Mouse (Mus musculus): ENCODE measurements around the gene Myo10. TPM values are rescaled to one million over a fixed set of nuclear protein-coding genes. Genes with fewer than 3 reads are reported as not detected.

Gene Myo10
- polyA plus RNA-seq, 1 experiment, result 26.1 TPM

DNA sequence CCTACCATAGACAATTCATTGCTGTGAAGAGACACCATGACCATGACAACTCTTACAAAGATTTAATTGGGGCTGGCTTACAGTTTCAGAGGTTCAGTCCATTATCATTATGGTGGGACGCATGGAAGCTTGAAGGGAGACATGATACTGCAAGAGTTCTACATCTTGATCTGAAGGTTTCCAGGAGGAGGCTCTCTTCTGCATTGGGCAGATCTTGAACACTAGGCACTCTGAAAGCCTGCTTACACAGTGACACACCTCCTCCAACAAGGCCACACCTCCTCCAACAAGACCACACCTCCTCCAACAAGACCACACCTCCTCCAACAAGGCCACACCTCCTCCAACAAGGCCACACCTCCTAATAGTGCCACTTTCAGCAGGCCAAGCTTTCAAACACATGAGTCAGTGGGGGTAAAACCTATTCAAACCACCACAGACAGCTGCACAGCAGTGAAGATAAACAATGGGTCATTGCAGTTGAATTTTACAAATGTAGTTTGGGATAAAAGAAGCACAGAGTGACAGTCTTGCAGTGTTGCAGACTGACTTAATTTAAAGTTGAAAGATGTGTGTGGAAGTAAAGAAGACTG is 225.3 kb downstream of the Myo10 start:
- peaks cover 11% of the 10 kb centered on the region for H3K4me1 ChIP-seq (replicated peaks; ENCODE audit: control insufficient read depth, insufficient read depth, low read length)

DNA sequence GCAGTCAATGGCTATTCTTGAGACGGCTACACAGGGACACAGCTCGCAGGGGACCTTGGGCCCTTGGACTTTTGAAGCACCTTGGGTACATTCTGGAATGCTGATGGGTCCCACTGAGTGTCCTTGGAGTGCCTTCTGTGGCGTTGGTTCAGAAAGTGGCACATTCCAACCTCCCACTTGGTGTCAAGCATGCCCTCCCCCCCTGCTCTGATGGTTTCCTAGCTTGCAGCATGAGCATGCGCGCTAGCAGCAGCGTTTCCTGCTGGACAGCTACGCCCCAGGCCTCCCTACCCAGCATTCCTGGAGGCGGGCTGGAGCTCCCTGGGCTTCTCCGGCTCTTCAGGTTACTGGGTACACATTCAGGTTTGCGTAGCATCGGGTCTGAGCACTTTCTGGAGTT is 228.2 kb downstream of the Myo10 start:
- Histone ChIP-seq H3K27ac (ENCODE audit: control insufficient read depth, insufficient read depth, low read length) (no peak overlapping the region), H3K4me3 (ENCODE audit: control insufficient read depth, insufficient read depth, low read length) (no peak overlapping the region), H3K4me1 (replicated peaks; ENCODE audit: control insufficient read depth, insufficient read depth, low read length) (no peaks in the 10 kb centered on the region; the same call in 1 of the 2 replicates), H3K27me3 (ENCODE audit: control insufficient read depth, insufficient read depth, low read length) (no peaks in the 10 kb centered on the region), H3K36me3 (ENCODE audit: control insufficient read depth, insufficient read depth, low read length) (no peaks in the 10 kb centered on the region)
- 94% methylated on average over 11 of the region's 11 CpGs for WGBS
- TF ChIP-seq POLR2A (IDR thresholded peaks at IDR 0.05; ENCODE audit: control insufficient read depth, extremely low read depth, insufficient read depth, low read length, poor library complexity) (no peak), CTCF (IDR thresholded peaks at IDR 0.05; ENCODE audit: borderline replicate concordance, control insufficient read depth, extremely low read depth, insufficient read depth, low read length, poor library complexity) (no peak)
- DNase-seq, result no peak

More for the DNA sequence above, 225.3 kb downstream of the Myo10 start:
- no peak for TF ChIP-seq CTCF (IDR thresholded peaks at IDR 0.05; ENCODE audit: borderline replicate concordance, control insufficient read depth, extremely low read depth, insufficient read depth, low read length, poor library complexity)
- TF ChIP-seq POLR2A (IDR thresholded peaks at IDR 0.05; ENCODE audit: control insufficient read depth, extremely low read depth, insufficient read depth, low read length, poor library complexity), result no peak
- H3K36me3 ChIP-seq (ENCODE audit: control insufficient read depth, insufficient read depth, low read length), result no peaks in the 10 kb centered on the region
- no peaks in the 10 kb centered on the region for H3K27me3 ChIP-seq (ENCODE audit: control insufficient read depth, insufficient read depth, low read length)
- no peak overlapping the region for H3K4me3 ChIP-seq (ENCODE audit: control insufficient read depth, insufficient read depth, low read length)
- WGBS, result 95% methylated on average over 1 of the region's 1 CpGs
- no peak for DNase-seq
- no peak overlapping the region for H3K27ac ChIP-seq (ENCODE audit: control insufficient read depth, insufficient read depth, low read length)

DNA sequence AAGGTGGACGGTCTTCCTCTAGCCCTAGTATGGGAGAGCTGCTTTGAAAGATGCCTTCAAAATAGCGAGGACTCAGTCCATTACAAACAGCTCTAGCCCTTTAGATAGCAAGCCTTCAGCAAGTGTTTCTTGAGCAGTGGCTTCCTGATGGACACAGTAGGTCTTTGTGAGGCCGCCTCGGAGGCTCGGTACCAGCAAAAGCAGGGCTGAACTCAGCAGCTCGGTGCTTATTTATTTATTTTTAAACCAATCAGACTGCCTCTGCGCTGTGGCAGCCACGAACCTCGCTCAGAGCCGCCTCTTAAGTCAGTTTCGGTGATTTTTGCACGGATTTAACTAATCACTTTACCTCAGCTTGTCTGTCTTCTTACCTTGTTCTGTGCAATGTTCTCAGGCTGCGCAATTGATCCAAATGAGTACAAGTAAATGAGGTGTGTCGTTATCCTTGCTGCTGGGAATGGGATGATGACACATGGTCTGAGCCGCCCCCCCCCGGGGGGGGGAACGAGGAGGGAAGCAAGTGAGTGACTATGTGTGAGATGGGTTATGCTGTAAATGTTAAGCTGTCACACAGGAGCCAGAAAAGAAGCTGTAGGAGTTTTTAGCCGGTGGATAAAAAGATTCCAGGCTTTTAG is 232.1 kb downstream of the Myo10 start:
- no peaks in the 10 kb centered on the region for H3K36me3 ChIP-seq (ENCODE audit: control insufficient read depth, insufficient read depth, low read length)
- WGBS, result 93% methylated on average over 18 of the region's 18 CpGs
- H3K4me1 ChIP-seq (replicated peaks; ENCODE audit: control insufficient read depth, insufficient read depth, low read length), result peaks cover 6% of the 10 kb centered on the region; the same call in 1 of the 2 replicates
- no peaks in the 10 kb centered on the region for H3K27me3 ChIP-seq (ENCODE audit: control insufficient read depth, insufficient read depth, low read length)
- no peak overlapping the region for H3K27ac ChIP-seq (ENCODE audit: control insufficient read depth, insufficient read depth, low read length)
- DNase-seq, result no peak
- TF ChIP-seq CTCF (IDR thresholded peaks at IDR 0.05; ENCODE audit: borderline replicate concordance, control insufficient read depth, extremely low read depth, insufficient read depth, low read length, poor library complexity), result no peak
- no peak overlapping the region for H3K4me3 ChIP-seq (ENCODE audit: control insufficient read depth, insufficient read depth, low read length)

DNA sequence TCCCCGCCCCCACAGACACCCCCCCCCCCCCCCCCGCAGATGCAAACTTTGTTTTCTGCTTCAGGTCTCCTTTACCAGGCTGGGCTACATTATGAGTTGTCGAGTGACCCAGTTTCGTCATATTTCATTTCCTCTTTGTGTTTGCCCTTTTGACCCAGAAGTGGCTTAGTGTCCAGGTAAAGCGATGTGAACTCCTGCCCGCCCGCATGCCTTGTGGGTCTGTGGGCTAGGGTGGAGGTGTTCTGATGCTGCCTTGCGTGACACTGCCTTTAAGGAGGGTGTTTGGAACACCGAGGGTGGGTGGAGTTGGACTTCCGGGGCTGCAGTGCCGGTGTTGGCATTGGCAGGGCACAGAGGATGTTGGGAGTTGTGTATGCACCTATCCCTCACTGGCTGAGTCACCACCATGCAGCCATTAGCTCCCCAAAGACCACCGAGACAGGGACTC is 236.3 kb downstream of the Myo10 start:
- peak; percentile 35 for DNase-seq
- Histone ChIP-seq H3K4me1 (replicated peaks; ENCODE audit: control insufficient read depth, insufficient read depth, low read length) (peaks cover 6% of the 10 kb centered on the region; the same call in 1 of the 2 replicates), H3K36me3 (ENCODE audit: control insufficient read depth, insufficient read depth, low read length) (no peaks in the 10 kb centered on the region), H3K27ac (ENCODE audit: control insufficient read depth, insufficient read depth, low read length) (no peak overlapping the region), H3K27me3 (ENCODE audit: control insufficient read depth, insufficient read depth, low read length) (no peaks in the 10 kb centered on the region), H3K4me3 (ENCODE audit: control insufficient read depth, insufficient read depth, low read length) (0 out of 2 replicates have a peak overlapping the region, but pooled peaks have one; percentile 19)
- 78% methylated on average over 12 of the region's 12 CpGs for WGBS
- TF ChIP-seq CTCF (IDR thresholded peaks at IDR 0.05; ENCODE audit: borderline replicate concordance, control insufficient read depth, extremely low read depth, insufficient read depth, low read length, poor library complexity), result no peak

DNA sequence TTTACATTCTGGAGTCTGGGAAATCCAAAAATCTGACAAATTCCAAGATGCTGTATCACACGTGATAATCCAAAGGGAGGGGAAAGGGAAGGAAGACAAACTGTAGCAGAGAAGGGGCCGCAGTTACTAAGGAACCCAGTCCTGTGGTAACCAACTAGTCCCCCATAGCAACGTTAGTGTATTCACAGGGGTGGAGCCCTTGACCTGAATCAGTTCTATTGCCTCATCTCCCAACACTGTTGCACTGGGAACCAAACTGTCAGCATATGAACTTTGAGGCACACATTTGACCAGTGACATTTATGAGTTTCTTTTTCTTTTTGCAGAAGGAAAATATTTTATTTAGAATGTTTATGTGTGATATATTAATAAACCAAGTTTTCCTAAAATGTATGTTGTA is 237.1 kb downstream of the Myo10 start:
- peaks cover 6% of the 10 kb centered on the region; the same call in 1 of the 2 replicates for H3K4me1 ChIP-seq (replicated peaks; ENCODE audit: control insufficient read depth, insufficient read depth, low read length)
- WGBS, result 68% methylated on average over 3 of the region's 3 CpGs
- no peaks in the 10 kb centered on the region for H3K36me3 ChIP-seq (ENCODE audit: control insufficient read depth, insufficient read depth, low read length)
- H3K27ac ChIP-seq (ENCODE audit: control insufficient read depth, insufficient read depth, low read length), result no peak overlapping the region
- TF ChIP-seq POLR2A (IDR thresholded peaks at IDR 0.05; ENCODE audit: control insufficient read depth, extremely low read depth, insufficient read depth, low read length, poor library complexity) (no peak), CTCF (IDR thresholded peaks at IDR 0.05; ENCODE audit: borderline replicate concordance, control insufficient read depth, extremely low read depth, insufficient read depth, low read length, poor library complexity) (no peak)
- H3K27me3 ChIP-seq (ENCODE audit: control insufficient read depth, insufficient read depth, low read length), result no peaks in the 10 kb centered on the region
- H3K4me3 ChIP-seq (ENCODE audit: control insufficient read depth, insufficient read depth, low read length), result no peak overlapping the region
- no peak for DNase-seq

DNA sequence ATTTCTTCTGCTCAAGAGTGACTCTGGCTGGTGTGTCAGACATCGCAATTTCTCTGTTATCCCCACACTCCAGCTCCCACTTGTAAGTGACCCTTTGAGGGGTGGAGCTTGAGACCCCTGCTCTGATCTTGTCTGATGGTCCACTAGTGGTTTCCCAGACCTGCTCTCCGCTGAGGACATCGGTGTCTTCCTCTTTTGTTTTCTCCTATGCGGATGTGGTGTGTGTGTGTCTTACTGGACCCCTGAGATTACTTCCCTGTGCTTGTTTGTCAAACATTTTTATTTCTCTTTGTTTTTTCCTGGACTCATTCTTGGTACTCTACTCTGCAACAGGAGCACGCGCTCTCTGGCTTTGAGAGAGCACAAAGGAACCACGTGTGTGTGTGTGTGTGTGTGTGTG is 239.6 kb downstream of the Myo10 start:
- H3K27me3 ChIP-seq (ENCODE audit: control insufficient read depth, insufficient read depth, low read length), result no peaks in the 10 kb centered on the region
- TF ChIP-seq CTCF (IDR thresholded peaks at IDR 0.05; ENCODE audit: borderline replicate concordance, control insufficient read depth, extremely low read depth, insufficient read depth, low read length, poor library complexity) (no peak), POLR2A (IDR thresholded peaks at IDR 0.05; ENCODE audit: control insufficient read depth, extremely low read depth, insufficient read depth, low read length, poor library complexity) (no peak)
- no peak overlapping the region for H3K27ac ChIP-seq (ENCODE audit: control insufficient read depth, insufficient read depth, low read length)
- peaks cover 8% of the 10 kb centered on the region; the same call in 1 of the 2 replicates for H3K4me1 ChIP-seq (replicated peaks; ENCODE audit: control insufficient read depth, insufficient read depth, low read length)
- H3K36me3 ChIP-seq (ENCODE audit: control insufficient read depth, insufficient read depth, low read length), result no peaks in the 10 kb centered on the region
- no peak overlapping the region for H3K4me3 ChIP-seq (ENCODE audit: control insufficient read depth, insufficient read depth, low read length)
- whole genome bisulfite sequencing, result 40% methylated on average over 7 of the region's 7 CpGs
- DNase-seq, result no peak

Other genes with a start within 250 kb of the Myo10 start
- 13.9 and 18.1 TPM in 2 replicates for gene Basp1, start 208.8 kb upstream of the Myo10 start, polyA plus RNA-seq (2012; rRNA removed)
- 6.7 and 8.3 TPM in 2 replicates for gene Retreg1, start 220.7 kb downstream of the Myo10 start, polyA plus RNA-seq (2012; rRNA removed)